Mouse (Mus musculus) midbrain, postnatal 0 days (tissue): Measurements from ENCODE around the gene Top2a. TPM values are rescaled to one million over a fixed set of nuclear protein-coding genes. Genes with fewer than 3 reads are reported as not detected.

ENCODE experiments used
- ATAC-seq: fragments of 200-750 bp; cut with Nextera tagmentation; 2 replicates; pipeline ENCODE4 v1.8.0; 2017; ENCODE audit warnings: moderate number of reproducible peaks, mild to moderate bottlenecking, moderate TSS enrichment, moderate library complexity; ENCODE audit not compliant: low FRiP score
- DNase-seq: peaks from one replicate; pipeline ENCODE4 v3.0.0-alpha.2; 2015; ENCODE audit warnings: low spot score
- H3K27ac ChIP-seq: fragments of 300-500 bp; sonication (generic); 2 replicates; pipeline ENCODE4 v1.5.1; 2014; ENCODE audit warnings: low read depth, mild to moderate bottlenecking, low read length, mixed read lengths
- H3K27me3 ChIP-seq: fragments of 300-500 bp; sonication (generic); 2 replicates; pipeline ENCODE4 v1.6.1; 2014; ENCODE audit warnings: low read length, control low read depth, mixed read lengths; ENCODE audit not compliant: insufficient read depth
- H3K36me3 ChIP-seq: fragments of 300-500 bp; sonication (generic); 2 replicates; pipeline ENCODE4 v1.6.1; 2014; ENCODE audit warnings: low read length, control low read depth, mixed read lengths; ENCODE audit not compliant: insufficient read depth
- H3K4me1 ChIP-seq: fragments of 300-500 bp; sonication (generic); 2 replicates; pipeline ENCODE4 v1.6.1; 2014; ENCODE audit warnings: mild to moderate bottlenecking, control low read depth, antibody characterized with exemption, low read length, mixed read lengths; ENCODE audit not compliant: insufficient read depth
- H3K4me2 ChIP-seq: fragments of 300-500 bp; sonication (generic); 2 replicates; pipeline ENCODE4 v1.6.1; 2014; ENCODE audit warnings: low read depth, mild to moderate bottlenecking, low read length, mixed read lengths; ENCODE audit not compliant: poor library complexity, severe bottlenecking
- H3K4me3 ChIP-seq: fragments of 300-500 bp; sonication (generic); 2 replicates; pipeline ENCODE4 v1.5.1; 2014; ENCODE audit warnings: low read depth, mild to moderate bottlenecking, low read length, moderate library complexity
- H3K9ac ChIP-seq: fragments of 300-500 bp; sonication (generic); replicated peaks from 2 replicates; pipeline ENCODE4 v1.6.1; 2014; ENCODE audit warnings: mild to moderate bottlenecking, low read length, moderate library complexity, mixed read lengths; ENCODE audit not compliant: poor library complexity, severe bottlenecking
- H3K9me3 ChIP-seq: fragments of 300-500 bp; sonication (generic); 2 replicates; pipeline ENCODE4 v1.6.1; 2016; ENCODE audit warnings: low read length, control low read depth
- CTCF ChIP-seq: IDR thresholded peaks from 2 replicates; pipeline ENCODE4 v1.5.1; 2016; ENCODE audit warnings: antibody characterized with exemption, mild to moderate bottlenecking
- WGBS: fragments of 180-500 bp; shearing (Covaris S2); extraction: QIAGEN DNeasy Blood & Tissue Kit; methylation state at CpG from one replicate; pipeline ENCODE4 v1.1.7; 2014; 5-methylcytosine and 5-hydroxymethylcytosine counted together
- polyA plus RNA-seq: library from polyadenylated mRNA; unstranded; fragments of >200 nt; fragmentation: Nextera tagmentation; extraction: Ambion mirVana; gene quantifications from 2 replicates; pipeline ENCODE4 v1.2.1, GENCODE M21; 2015
- total RNA-seq: library from RNA; depleted of rRNA; stranded (reverse); fragments of >200 nt; gene quantifications from 2 replicates; pipeline ENCODE4 v1.2.3, GENCODE M21; 2014; rRNA removed

Gene Top2a
- total and polyA plus RNA-seq, 2 experiments from 2014 or later: 10.0 to 21.1 TPM

- no peak for TF ChIP-seq CTCF
- H3K4me1 ChIP-seq: peaks cover 4% of the 10 kb centered on the region; the same call in 1 of the 2 replicates
- no peaks in the 10 kb centered on the region for H3K9me3 ChIP-seq
- no peak overlapping the region for H3K4me3 ChIP-seq
- no peak for ATAC-seq
- H3K27ac ChIP-seq: no peak overlapping the region
- no peaks in the 10 kb centered on the region for H3K36me3 ChIP-seq
- H3K9ac ChIP-seq: no peak overlapping the region
- no peak for DNase-seq
- 71% methylated on average over 11 of the region's 12 CpGs for WGBS
- H3K4me2 ChIP-seq: no peak overlapping the region
- H3K27me3 ChIP-seq: no peaks in the 10 kb centered on the region
These were observed 74.6 kb downstream of the Top2a start for GRCm38 (mm10) chr11:98949242-98949957.

GRCm38 (mm10) chr11:98947969-98948569, 75.9 kb downstream of the Top2a start:
- H3K4me3 ChIP-seq: no peak overlapping the region
- no peak for TF ChIP-seq CTCF
- no peaks in the 10 kb centered on the region for H3K4me1 ChIP-seq
- H3K9ac ChIP-seq: no peak overlapping the region
- no peak overlapping the region for H3K4me2 ChIP-seq
- no peaks in the 10 kb centered on the region for H3K27me3 ChIP-seq
- H3K27ac ChIP-seq: no peak overlapping the region
- no peak for ATAC-seq
- 89% methylated on average over 18 of the region's 18 CpGs for WGBS
- H3K9me3 ChIP-seq: no peaks in the 10 kb centered on the region
- H3K36me3 ChIP-seq: no peaks in the 10 kb centered on the region
- no peak for DNase-seq

GRCm38 (mm10) chr11:98945605-98945977, 78.4 kb downstream of the Top2a start:
- TF ChIP-seq CTCF: no peak
- H3K36me3 ChIP-seq: no peaks in the 10 kb centered on the region
- H3K4me3 ChIP-seq: no peak overlapping the region
- 59% methylated on average over 3 of the region's 3 CpGs for WGBS
- DNase-seq: no peak
- no peak overlapping the region for H3K27ac ChIP-seq
- no peak overlapping the region for H3K4me2 ChIP-seq
- H3K27me3 ChIP-seq: no peaks in the 10 kb centered on the region
- H3K9ac ChIP-seq: no peak overlapping the region
- no peak for ATAC-seq
- H3K4me1 ChIP-seq: peaks cover 8% of the 10 kb centered on the region; the same call in 1 of the 2 replicates
- H3K9me3 ChIP-seq: no peaks in the 10 kb centered on the region

GRCm38 (mm10) chr11:98944897-98945604, 78.9 kb downstream of the Top2a start:
- no peak overlapping the region for H3K9ac ChIP-seq
- H3K27me3 ChIP-seq: no peaks in the 10 kb centered on the region
- 28% methylated on average over 11 of the region's 11 CpGs for WGBS
- no peak overlapping the region for H3K27ac ChIP-seq
- H3K9me3 ChIP-seq: no peaks in the 10 kb centered on the region
- peaks cover 8% of the 10 kb centered on the region; the same call in 1 of the 2 replicates for H3K4me1 ChIP-seq
- no peaks in the 10 kb centered on the region for H3K36me3 ChIP-seq
- no peak overlapping the region for H3K4me2 ChIP-seq
- H3K4me3 ChIP-seq: no peak overlapping the region
- no peak for DNase-seq
- no peak for TF ChIP-seq CTCF
- ATAC-seq: no peak

- 32% methylated on average over 14 of the region's 14 CpGs for WGBS
- Histone ChIP-seq H3K9ac (no peak overlapping the region), H3K4me3 (no peak overlapping the region), H3K27me3 (no peaks in the 10 kb centered on the region), H3K4me2 (no peak overlapping the region), H3K36me3 (no peaks in the 10 kb centered on the region), H3K9me3 (no peaks in the 10 kb centered on the region), H3K4me1 (peaks cover 8% of the 10 kb centered on the region; the same call in 1 of the 2 replicates), H3K27ac (no peak overlapping the region)
- DNase-seq (no peak), ATAC-seq (no peak)
- TF ChIP-seq CTCF: no peak
These were observed 80.1 kb downstream of the Top2a start for GRCm38 (mm10) chr11:98943741-98944461.

Other genes with a start within 250 kb of the Top2a start
- gene Nr1d1, start 248.9 kb downstream of the Top2a start, total RNA-seq: 7.1 and 11.0 TPM in 2 replicates
- gene Nr1d1, start 248.9 kb downstream of the Top2a start, polyA plus RNA-seq: 12.3 and 14.3 TPM in 2 replicates
- 88.3 and 107 TPM in 2 replicates for gene Msl1, start 228.7 kb downstream of the Top2a start, total RNA-seq
- 22.3 and 25.8 TPM in 2 replicates for gene Msl1, start 228.7 kb downstream of the Top2a start, polyA plus RNA-seq
- gene Casc3, start 219.3 kb downstream of the Top2a start, total RNA-seq: 29.4 and 32.2 TPM in 2 replicates
- 34.0 and 39.7 TPM in 2 replicates for gene Casc3, start 219.3 kb downstream of the Top2a start, polyA plus RNA-seq
- gene Rapgefl1, start 187.4 kb downstream of the Top2a start, total RNA-seq: 39.0 and 40.8 TPM in 2 replicates
- gene Rapgefl1, start 187.4 kb downstream of the Top2a start, polyA plus RNA-seq: 10.9 and 11.4 TPM in 2 replicates
- 9.2 and 9.8 TPM in 2 replicates for gene Wipf2, start 160.6 kb downstream of the Top2a start, total RNA-seq
- 3.0 and 3.8 TPM in 2 replicates for gene Wipf2, start 160.6 kb downstream of the Top2a start, polyA plus RNA-seq
- gene Cdc6, start 116.4 kb downstream of the Top2a start, total RNA-seq: 0.19 and 0.44 TPM in 2 replicates
- 0.52 and 0.65 TPM in 2 replicates for gene Cdc6, start 116.4 kb downstream of the Top2a start, polyA plus RNA-seq
- gene Rara, start 96.4 kb downstream of the Top2a start, total RNA-seq: 14.3 and 20.4 TPM in 2 replicates
- 8.2 and 8.7 TPM in 2 replicates for gene Rara, start 96.4 kb downstream of the Top2a start, polyA plus RNA-seq
- 3.0 and 5.1 TPM in 2 replicates for gene Gjd3, start 41.2 kb downstream of the Top2a start, total RNA-seq
- gene Gjd3, start 41.2 kb downstream of the Top2a start, polyA plus RNA-seq: 4.5 and 5.1 TPM in 2 replicates
- 78.8 and 96.7 TPM in 2 replicates for gene Igfbp4, start 17.1 kb upstream of the Top2a start, total RNA-seq
- 92.4 and 104 TPM in 2 replicates for gene Igfbp4, start 17.1 kb upstream of the Top2a start, polyA plus RNA-seq
- gene Tns4, start 65.1 kb upstream of the Top2a start, total RNA-seq: 0.38 TPM in 2 replicates
- 0.17 and 0.26 TPM in 2 replicates for gene Tns4, start 65.1 kb upstream of the Top2a start, polyA plus RNA-seq
- gene Ccr7, start 130.9 kb upstream of the Top2a start, total RNA-seq: not detected in 2 replicates
- not detected in 2 replicates for gene Ccr7, start 130.9 kb upstream of the Top2a start, polyA plus RNA-seq
- gene Smarce1, start 206.8 kb upstream of the Top2a start, total RNA-seq: 94.9 and 116 TPM in 2 replicates
- gene Smarce1, start 206.8 kb upstream of the Top2a start, polyA plus RNA-seq: 170 and 184 TPM in 2 replicates
- 10.6 and 11.6 TPM in 2 replicates for gene Krt222, start 219.9 kb upstream of the Top2a start, total RNA-seq
- 13.6 and 14.4 TPM in 2 replicates for gene Krt222, start 219.9 kb upstream of the Top2a start, polyA plus RNA-seq